Mouse (Mus musculus): ENCODE data around the gene Fkbp1a. TPM values are rescaled to one million over a fixed set of nuclear protein-coding genes. Genes with fewer than 3 reads are reported as not detected.

Gene Fkbp1a
- polyA plus RNA-seq, 1 experiment from 2014 or later: 587 TPM

DNA sequence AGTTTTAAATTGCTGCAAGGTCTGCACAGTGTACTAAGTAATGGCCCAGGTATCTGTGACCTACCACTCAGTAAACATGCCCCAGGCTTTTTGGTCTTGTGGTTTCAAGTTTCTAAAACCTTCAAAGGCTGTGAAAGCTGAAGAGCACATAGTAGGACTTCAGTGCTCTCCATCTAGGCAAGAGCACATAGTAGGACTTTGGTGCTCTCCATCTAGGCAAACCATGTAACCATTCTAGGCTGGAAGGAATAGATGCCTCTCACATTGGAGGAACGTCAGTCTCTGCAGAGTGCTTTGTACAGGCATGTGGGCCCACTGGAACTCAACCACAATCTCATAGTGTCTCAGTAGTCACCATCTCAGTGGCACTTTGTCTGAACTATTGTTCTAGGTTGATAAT is 21.7 kb downstream of the Fkbp1a start:
- Histone ChIP-seq H3K4me2 (no peak overlapping the region), H3K4me3 (no peak overlapping the region), H3K27me3 (no peaks in the 10 kb centered on the region), H3K27ac (no peak overlapping the region), H3K9me3 (no peaks in the 10 kb centered on the region), H3K36me3 (peaks cover 56% of the 10 kb centered on the region), H3K9ac (no peak overlapping the region), H3K4me1 (replicated peaks) (no peaks in the 10 kb centered on the region)
- 91% methylated on average over 1 of the region's 1 CpGs for WGBS
- ATAC-seq (ENCODE audit: low FRiP score): no peak

- no peak for ATAC-seq (ENCODE audit: low FRiP score)
- no peak overlapping the region for H3K9ac ChIP-seq
- peaks cover 46% of the 10 kb centered on the region for H3K36me3 ChIP-seq
- H3K27me3 ChIP-seq: no peaks in the 10 kb centered on the region
- no peaks in the 10 kb centered on the region for H3K9me3 ChIP-seq
- 83% methylated on average over 3 of the region's 3 CpGs for WGBS
- H3K4me3 ChIP-seq: no peak overlapping the region
- no peaks in the 10 kb centered on the region for H3K4me1 ChIP-seq (replicated peaks)
- H3K4me2 ChIP-seq: no peak overlapping the region
- H3K27ac ChIP-seq: no peak overlapping the region
Observed at GRCm38 (mm10) chr2:151564986-151565385, 22.7 kb downstream of the Fkbp1a start.

- WGBS: 87% methylated on average over 6 of the region's 6 CpGs
- no peak for ATAC-seq (ENCODE audit: low FRiP score)
- H3K36me3 ChIP-seq: peaks cover 28% of the 10 kb centered on the region
- H3K9ac ChIP-seq: no peak overlapping the region
- H3K27ac ChIP-seq: no peak overlapping the region
- H3K9me3 ChIP-seq: no peaks in the 10 kb centered on the region
- no peak overlapping the region for H3K4me3 ChIP-seq
- no peak overlapping the region for H3K4me2 ChIP-seq
- no peaks in the 10 kb centered on the region for H3K4me1 ChIP-seq (replicated peaks)
- no peaks in the 10 kb centered on the region for H3K27me3 ChIP-seq
Observed at GRCm38 (mm10) chr2:151566856-151567255, 24.6 kb downstream of the Fkbp1a start.

DNA sequence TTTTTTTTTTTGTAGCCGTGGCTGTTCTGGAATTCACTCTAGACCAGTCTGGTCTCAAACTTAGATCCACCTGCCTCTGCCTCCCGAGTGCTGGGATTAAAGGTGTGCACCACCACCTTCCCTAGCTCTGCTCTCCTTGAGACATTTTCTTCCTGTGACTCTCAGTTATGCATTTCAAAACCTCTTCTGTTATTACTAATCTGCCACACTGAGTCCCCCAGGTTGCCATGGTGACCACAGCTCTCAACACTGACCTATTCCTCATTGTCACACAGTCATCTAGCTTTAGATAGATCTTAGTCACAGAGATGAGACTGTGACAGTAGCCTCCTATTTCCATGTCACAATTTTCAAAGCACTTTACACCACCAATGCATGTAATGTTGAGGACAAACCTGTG is 27.2 kb downstream of the Fkbp1a start:
- Histone ChIP-seq H3K36me3 (peaks cover 9% of the 10 kb centered on the region), H3K4me3 (no peak overlapping the region), H3K9ac (no peak overlapping the region), H3K27ac (no peak overlapping the region), H3K4me1 (replicated peaks) (no peaks in the 10 kb centered on the region), H3K4me2 (no peak overlapping the region), H3K9me3 (no peaks in the 10 kb centered on the region), H3K27me3 (no peaks in the 10 kb centered on the region)
- ATAC-seq (ENCODE audit: low FRiP score): no peak
- 88% methylated on average over 2 of the region's 2 CpGs for WGBS

DNA sequence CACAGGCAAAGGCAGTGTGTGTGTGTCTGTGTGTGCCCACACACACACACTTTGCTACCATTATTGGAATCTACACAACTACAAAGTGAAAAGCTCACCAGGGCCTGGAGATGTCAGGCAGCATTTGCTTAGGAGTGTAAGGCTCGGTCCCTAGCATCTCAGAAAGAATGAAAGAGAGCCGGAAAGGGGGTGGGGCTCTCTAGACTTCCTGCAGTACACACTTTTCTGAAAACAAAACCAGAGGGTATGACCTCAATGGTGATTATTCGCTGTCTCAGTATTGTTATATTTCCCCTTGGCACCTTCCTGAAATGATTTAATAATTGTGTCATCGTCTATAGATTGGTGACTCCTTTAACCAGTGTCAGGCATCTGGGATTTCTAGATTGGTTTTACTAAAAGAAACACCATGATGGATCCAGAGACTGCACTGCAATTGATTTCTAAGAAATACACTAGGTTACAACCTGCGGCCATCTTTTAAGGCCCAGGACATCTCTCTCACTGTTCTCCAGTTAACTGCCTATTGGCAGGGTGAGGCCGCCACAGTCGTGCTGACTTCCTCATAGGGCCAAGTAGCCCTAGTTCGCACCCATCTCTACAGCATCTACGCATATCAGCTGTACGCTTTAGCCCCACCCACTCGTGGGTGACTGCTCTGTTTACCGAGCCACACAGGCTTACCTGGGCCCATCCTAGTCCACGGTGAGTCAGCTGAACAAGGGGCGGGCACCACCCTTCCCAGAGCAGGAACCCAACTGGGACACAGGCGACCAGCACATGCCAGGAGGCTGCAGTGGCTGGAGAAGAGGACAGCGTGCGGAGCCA is 29.8 kb downstream of the Fkbp1a start, which contains the start of gene Sdcbp2:
Sdcbp2 (plus strand) TSS at position 750 of the 828 bp plus-strand sequence.
- Histone ChIP-seq H3K27ac (no peak within 1 kb of the TSS), H3K4me2 (no peak within 1 kb of the TSS), H3K27me3 (no peaks in the 10 kb centered on the region), H3K4me3 (no peak within 1 kb of the TSS), H3K9me3 (no peaks in the 10 kb centered on the region), H3K36me3 (no peaks in the 10 kb centered on the region), H3K9ac (no peak within 1 kb of the TSS), H3K4me1 (replicated peaks) (peaks cover 14% of the 10 kb centered on the region)
- WGBS: 76% methylated on average over 17 of the region's 17 CpGs
- ATAC-seq (ENCODE audit: low FRiP score): no peak

DNA sequence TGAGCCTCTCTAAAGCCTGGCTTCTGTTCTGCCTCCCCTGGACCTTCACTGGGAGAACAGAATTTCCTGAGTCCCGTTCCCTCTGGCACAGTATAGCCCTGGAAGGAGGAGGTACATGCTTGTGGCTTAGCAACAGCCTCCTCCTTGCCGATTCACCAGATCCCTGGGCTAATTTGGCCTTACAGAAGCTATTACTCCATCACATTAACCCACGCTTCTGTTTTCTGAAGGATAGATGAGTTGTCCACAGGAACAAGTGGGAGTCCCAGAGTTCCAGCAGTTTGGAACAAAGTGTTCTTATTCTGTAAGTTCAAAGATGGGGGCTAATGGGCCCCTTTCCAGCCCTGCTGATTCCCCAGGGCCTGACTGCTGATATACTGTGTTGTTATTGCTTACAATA is 31.4 kb downstream of the Fkbp1a start:
- no peaks in the 10 kb centered on the region for H3K9me3 ChIP-seq
- H3K36me3 ChIP-seq: no peaks in the 10 kb centered on the region
- no peak overlapping the region for H3K4me2 ChIP-seq
- no peak overlapping the region for H3K27ac ChIP-seq
- WGBS: 56% methylated on average over 3 of the region's 3 CpGs
- 0 out of 2 replicates have a peak, but pooled peaks cover 6% of the 10 kb centered on the region for H3K27me3 ChIP-seq
- no peak overlapping the region for H3K9ac ChIP-seq
- no peak overlapping the region for H3K4me3 ChIP-seq
- ATAC-seq (ENCODE audit: low FRiP score): no peak
- H3K4me1 ChIP-seq (replicated peaks): peaks cover 14% of the 10 kb centered on the region

GRCm38 (mm10) chr2:151574607-151575006 is 32.3 kb downstream of the Fkbp1a start:
- Histone ChIP-seq H3K4me1 (replicated peaks) (peaks cover 14% of the 10 kb centered on the region), H3K36me3 (no peaks in the 10 kb centered on the region), H3K4me3 (no peak overlapping the region), H3K4me2 (no peak overlapping the region), H3K27ac (no peak overlapping the region), H3K9ac (no peak overlapping the region), H3K27me3 (0 out of 2 replicates have a peak, but pooled peaks cover 6% of the 10 kb centered on the region), H3K9me3 (no peaks in the 10 kb centered on the region)
- 68% methylated on average over 5 of the region's 5 CpGs for WGBS
- ATAC-seq (ENCODE audit: low FRiP score): no peak

DNA sequence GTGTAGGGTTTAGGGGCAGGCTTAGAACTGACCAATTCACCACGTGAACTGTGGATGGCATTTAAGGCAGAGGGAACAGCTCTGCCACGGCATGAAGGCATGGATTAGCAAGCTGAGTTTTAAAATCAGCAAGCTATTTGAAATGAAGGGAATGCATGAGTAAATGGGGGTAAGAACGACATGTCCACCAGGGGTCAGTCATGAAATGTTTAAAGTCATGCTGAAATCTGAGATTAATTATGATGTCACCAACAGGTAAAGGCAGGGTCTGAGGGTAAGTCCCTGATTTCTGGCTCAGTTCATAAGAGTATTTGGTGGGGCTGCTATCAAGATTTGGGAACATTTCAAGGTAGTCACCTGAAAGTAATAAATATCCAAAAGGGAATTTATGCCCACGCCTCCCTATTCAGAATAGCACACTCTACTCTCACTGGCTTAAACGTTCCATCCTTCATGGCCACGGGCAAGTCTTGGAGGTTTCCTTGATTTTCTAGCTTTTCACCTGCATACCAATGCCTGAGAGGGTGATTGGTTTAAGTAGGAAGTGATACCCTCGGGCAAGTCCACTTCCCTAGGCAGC is 32.9 kb downstream of the Fkbp1a start:
- Histone ChIP-seq H3K27me3 (0 out of 2 replicates have a peak, but pooled peaks cover 6% of the 10 kb centered on the region), H3K36me3 (no peaks in the 10 kb centered on the region), H3K9ac (peak overlapping the region; percentile 70), H3K4me1 (replicated peaks) (peaks cover 14% of the 10 kb centered on the region), H3K4me2 (peak overlapping the region; percentile 70), H3K4me3 (peak overlapping the region; percentile 47), H3K9me3 (no peaks in the 10 kb centered on the region), H3K27ac (peak overlapping the region; percentile 88)
- ATAC-seq (ENCODE audit: low FRiP score): no peak; the same call in 1 of the 2 replicates
- 22% methylated on average over 7 of the region's 7 CpGs for WGBS

DNA sequence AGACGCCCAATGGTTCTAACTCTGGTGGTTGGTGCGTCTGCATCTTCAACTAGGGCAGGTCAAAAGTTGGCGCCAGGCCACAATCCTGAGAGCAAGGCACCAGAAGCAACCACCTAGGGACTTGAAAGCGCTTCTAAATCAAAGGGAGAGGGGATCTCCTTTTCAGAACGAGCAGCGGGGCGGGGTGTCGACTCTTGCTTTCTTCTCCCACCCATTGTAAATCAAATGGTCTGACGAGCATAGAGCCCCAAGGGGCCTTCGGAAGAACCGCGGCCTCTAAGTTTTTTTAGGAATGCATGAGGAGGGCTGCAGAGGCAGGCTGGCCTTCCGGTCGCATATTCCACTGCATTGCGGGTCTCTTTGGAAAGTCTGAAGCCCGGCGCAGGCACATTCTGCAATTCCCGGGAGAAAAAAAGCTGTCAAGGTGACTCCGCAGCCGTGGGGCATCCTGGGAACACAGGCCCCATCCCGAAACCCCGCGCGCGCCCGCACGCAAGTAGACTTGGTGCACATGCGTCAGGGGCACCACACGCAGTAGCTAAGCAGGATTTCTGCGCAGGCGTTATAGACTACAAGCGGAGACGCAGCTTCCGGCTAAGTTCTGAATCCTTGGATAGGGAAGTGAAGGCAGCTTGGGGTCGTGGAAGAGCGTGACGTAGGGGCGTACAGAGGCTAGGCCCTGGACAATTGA is 33.6 kb downstream of the Fkbp1a start:
- WGBS: under 1% methylated on average over 38 of the region's 38 CpGs
- Histone ChIP-seq H3K9ac (peak overlapping the region; percentile 70), H3K27ac (peak overlapping the region; percentile 88), H3K9me3 (no peaks in the 10 kb centered on the region), H3K4me3 (peak overlapping the region; percentile 47), H3K36me3 (no peaks in the 10 kb centered on the region), H3K4me2 (peak overlapping the region; percentile 70), H3K4me1 (replicated peaks) (peaks cover 14% of the 10 kb centered on the region), H3K27me3 (0 out of 2 replicates have a peak, but pooled peaks cover 6% of the 10 kb centered on the region)
- ATAC-seq (ENCODE audit: low FRiP score): peak; percentile 96

DNA sequence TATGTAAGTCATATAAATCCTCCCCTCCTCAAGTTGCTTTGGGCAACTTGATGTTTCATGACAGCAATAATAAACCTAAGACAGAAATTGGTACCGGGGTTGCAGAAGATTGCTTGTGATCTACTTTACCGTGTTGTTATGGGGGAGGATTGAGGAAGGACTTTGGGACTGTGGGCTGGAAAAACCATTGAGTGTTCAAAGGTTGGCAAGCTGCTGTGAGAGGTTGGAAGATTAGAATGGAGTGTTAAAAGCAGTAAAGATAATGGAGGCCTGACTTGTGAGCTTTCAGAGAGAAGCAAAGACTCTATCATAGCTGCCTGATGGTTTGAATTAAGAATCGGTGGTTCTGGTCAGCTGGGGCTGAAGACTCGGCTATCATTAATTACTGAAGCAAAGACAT is 36.9 kb downstream of the Fkbp1a start:
- Histone ChIP-seq H3K4me3 (no peak overlapping the region), H3K9me3 (no peaks in the 10 kb centered on the region), H3K27me3 (0 out of 2 replicates have a peak, but pooled peaks cover 6% of the 10 kb centered on the region), H3K36me3 (no peaks in the 10 kb centered on the region), H3K27ac (no peak overlapping the region), H3K4me1 (replicated peaks) (peaks cover 14% of the 10 kb centered on the region), H3K4me2 (no peak overlapping the region), H3K9ac (no peak overlapping the region)
- ATAC-seq (ENCODE audit: low FRiP score): no peak
- WGBS: 89% methylated on average over 4 of the region's 4 CpGs

- no peak overlapping the region for H3K4me2 ChIP-seq
- 26% methylated on average over 1 of the region's 1 CpGs for WGBS
- no peaks in the 10 kb centered on the region for H3K36me3 ChIP-seq
- H3K27ac ChIP-seq: no peak overlapping the region
- no peak overlapping the region for H3K9ac ChIP-seq
- H3K4me1 ChIP-seq (replicated peaks): peaks cover 6% of the 10 kb centered on the region
- no peak overlapping the region for H3K4me3 ChIP-seq
- no peak for ATAC-seq (ENCODE audit: low FRiP score)
- 0 out of 2 replicates have a peak, but pooled peaks cover 6% of the 10 kb centered on the region for H3K27me3 ChIP-seq
- no peaks in the 10 kb centered on the region for H3K9me3 ChIP-seq
Observed at GRCm38 (mm10) chr2:151580945-151581344, 38.7 kb downstream of the Fkbp1a start.

DNA sequence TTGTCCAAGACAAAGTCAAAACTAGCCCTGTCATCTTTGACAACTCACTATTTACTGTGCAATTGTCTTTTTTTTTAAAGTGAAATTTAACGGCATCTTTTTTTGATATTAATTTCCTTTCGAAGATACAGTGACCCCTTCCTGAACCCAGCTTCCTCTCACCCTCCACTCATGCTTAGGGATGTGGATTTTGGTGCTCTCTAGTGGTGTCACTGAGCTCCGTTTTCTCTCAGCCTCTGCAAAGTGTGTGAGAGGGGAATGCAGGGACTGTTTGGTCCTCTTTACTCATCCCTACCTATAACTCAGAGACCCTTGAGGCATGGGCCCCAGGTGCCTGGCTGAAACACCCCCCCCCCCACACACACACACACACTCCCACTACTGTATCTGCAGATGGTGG is 43.7 kb downstream of the Fkbp1a start:
- H3K4me1 ChIP-seq (replicated peaks): no peaks in the 10 kb centered on the region
- H3K9me3 ChIP-seq: no peaks in the 10 kb centered on the region
- no peak overlapping the region for H3K9ac ChIP-seq
- H3K36me3 ChIP-seq: 0 out of 2 replicates have a peak, but pooled peaks cover 3% of the 10 kb centered on the region
- H3K4me3 ChIP-seq: no peak overlapping the region
- no peak for ATAC-seq (ENCODE audit: low FRiP score)
- no peaks in the 10 kb centered on the region for H3K27me3 ChIP-seq
- no peak overlapping the region for H3K27ac ChIP-seq
- 69% methylated on average over 3 of the region's 3 CpGs for WGBS
- no peak overlapping the region for H3K4me2 ChIP-seq
